Mouse (Mus musculus) midbrain, postnatal 0 days (tissue): Measurements from ENCODE around the gene Podn. TPM values are rescaled to one million over a fixed set of nuclear protein-coding genes. Genes with fewer than 3 reads are reported as not detected.

ENCODE experiments used
- ATAC-seq: fragments of 200-750 bp; cut with Nextera tagmentation; 2 replicates; pipeline ENCODE4 v1.8.0; 2017; ENCODE audit warnings: moderate number of reproducible peaks, mild to moderate bottlenecking, moderate TSS enrichment, moderate library complexity; ENCODE audit not compliant: low FRiP score
- DNase-seq: peaks from one replicate; pipeline ENCODE4 v3.0.0-alpha.2; 2015; ENCODE audit warnings: low spot score
- H3K27ac ChIP-seq: fragments of 300-500 bp; sonication (generic); 2 replicates; pipeline ENCODE4 v1.5.1; 2014; ENCODE audit warnings: low read depth, mild to moderate bottlenecking, low read length, mixed read lengths
- H3K27me3 ChIP-seq: fragments of 300-500 bp; sonication (generic); 2 replicates; pipeline ENCODE4 v1.6.1; 2014; ENCODE audit warnings: low read length, control low read depth, mixed read lengths; ENCODE audit not compliant: insufficient read depth
- H3K36me3 ChIP-seq: fragments of 300-500 bp; sonication (generic); 2 replicates; pipeline ENCODE4 v1.6.1; 2014; ENCODE audit warnings: low read length, control low read depth, mixed read lengths; ENCODE audit not compliant: insufficient read depth
- H3K4me1 ChIP-seq: fragments of 300-500 bp; sonication (generic); 2 replicates; pipeline ENCODE4 v1.6.1; 2014; ENCODE audit warnings: mild to moderate bottlenecking, control low read depth, antibody characterized with exemption, low read length, mixed read lengths; ENCODE audit not compliant: insufficient read depth
- H3K4me2 ChIP-seq: fragments of 300-500 bp; sonication (generic); 2 replicates; pipeline ENCODE4 v1.6.1; 2014; ENCODE audit warnings: low read depth, mild to moderate bottlenecking, low read length, mixed read lengths; ENCODE audit not compliant: poor library complexity, severe bottlenecking
- H3K4me3 ChIP-seq: fragments of 300-500 bp; sonication (generic); 2 replicates; pipeline ENCODE4 v1.5.1; 2014; ENCODE audit warnings: low read depth, mild to moderate bottlenecking, low read length, moderate library complexity
- H3K9ac ChIP-seq: fragments of 300-500 bp; sonication (generic); replicated peaks from 2 replicates; pipeline ENCODE4 v1.6.1; 2014; ENCODE audit warnings: mild to moderate bottlenecking, low read length, moderate library complexity, mixed read lengths; ENCODE audit not compliant: poor library complexity, severe bottlenecking
- H3K9me3 ChIP-seq: fragments of 300-500 bp; sonication (generic); 2 replicates; pipeline ENCODE4 v1.6.1; 2016; ENCODE audit warnings: low read length, control low read depth
- CTCF ChIP-seq: IDR thresholded peaks from 2 replicates; pipeline ENCODE4 v1.5.1; 2016; ENCODE audit warnings: antibody characterized with exemption, mild to moderate bottlenecking
- WGBS: fragments of 180-500 bp; shearing (Covaris S2); extraction: QIAGEN DNeasy Blood & Tissue Kit; methylation state at CpG from one replicate; pipeline ENCODE4 v1.1.7; 2014; 5-methylcytosine and 5-hydroxymethylcytosine counted together
- polyA plus RNA-seq: library from polyadenylated mRNA; unstranded; fragments of >200 nt; fragmentation: Nextera tagmentation; extraction: Ambion mirVana; gene quantifications from 2 replicates; pipeline ENCODE4 v1.2.1, GENCODE M21; 2015
- total RNA-seq: library from RNA; depleted of rRNA; stranded (reverse); fragments of >200 nt; gene quantifications from 2 replicates; pipeline ENCODE4 v1.2.3, GENCODE M21; 2014

The Podn gene
- total and polyA plus RNA-seq, 2 experiments from 2014 or later: 1.5 to 5.7 TPM

DNA sequence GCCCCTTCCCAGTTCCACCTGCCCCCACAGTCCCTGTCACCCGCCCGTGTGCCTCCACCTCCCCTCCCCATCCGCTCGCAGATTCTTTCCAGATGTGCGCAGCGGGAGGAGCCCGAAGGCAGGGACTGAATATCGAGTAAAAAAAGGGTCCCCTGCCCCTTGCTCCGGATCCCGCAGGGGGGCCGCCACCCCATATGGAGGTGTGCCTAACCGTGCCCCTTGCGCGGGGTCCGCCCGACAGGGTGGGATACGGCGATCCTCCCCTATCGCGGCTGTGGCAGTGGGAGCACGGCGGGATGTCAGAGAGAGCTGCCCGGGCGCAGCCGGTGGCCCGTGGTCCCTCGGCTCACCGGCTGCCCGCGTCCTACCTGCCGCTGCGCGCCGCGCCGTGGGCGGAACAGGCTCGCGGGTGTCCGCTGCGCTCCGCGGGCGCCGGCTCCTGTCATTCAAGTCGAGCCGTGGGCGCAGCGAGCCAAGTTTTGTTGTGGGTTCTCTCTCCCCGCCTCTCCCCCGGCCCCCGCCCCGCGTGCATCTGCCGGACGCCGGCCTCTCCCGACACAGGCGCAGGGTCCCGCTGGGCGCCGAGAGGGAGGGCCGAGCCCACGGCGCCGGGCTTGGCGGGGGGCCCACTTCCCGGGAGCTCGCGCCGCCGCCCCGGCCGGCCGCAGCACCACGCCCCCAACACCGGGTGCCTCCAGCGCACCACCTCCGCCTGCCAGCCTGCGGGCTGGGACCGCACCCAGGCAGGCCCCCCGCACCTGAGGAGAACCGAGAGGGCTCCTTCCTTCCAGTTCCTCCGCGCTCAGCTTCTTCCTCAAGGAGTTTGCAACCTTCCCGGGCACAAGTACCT lies 64.5 kb downstream of the Podn start:
- H3K27me3 ChIP-seq: peaks cover 26% of the 10 kb centered on the region
- no peak overlapping the region for H3K27ac ChIP-seq
- ATAC-seq (0 out of 2 replicates have a peak, but pooled peaks have one; percentile 39), DNase-seq (peak; percentile 42)
- TF ChIP-seq CTCF: no peak
- peak overlapping the region; percentile 62 for H3K4me3 ChIP-seq
- no peaks in the 10 kb centered on the region for H3K36me3 ChIP-seq
- peak overlapping the region; percentile 66 for H3K9ac ChIP-seq
- no peaks in the 10 kb centered on the region for H3K9me3 ChIP-seq
- whole genome bisulfite sequencing: 1% methylated on average over 52 of the region's 86 CpGs
- peak overlapping the region; percentile 100 for H3K4me2 ChIP-seq
- peaks cover 6% of the 10 kb centered on the region; the same call in 1 of the 2 replicates for H3K4me1 ChIP-seq

DNA sequence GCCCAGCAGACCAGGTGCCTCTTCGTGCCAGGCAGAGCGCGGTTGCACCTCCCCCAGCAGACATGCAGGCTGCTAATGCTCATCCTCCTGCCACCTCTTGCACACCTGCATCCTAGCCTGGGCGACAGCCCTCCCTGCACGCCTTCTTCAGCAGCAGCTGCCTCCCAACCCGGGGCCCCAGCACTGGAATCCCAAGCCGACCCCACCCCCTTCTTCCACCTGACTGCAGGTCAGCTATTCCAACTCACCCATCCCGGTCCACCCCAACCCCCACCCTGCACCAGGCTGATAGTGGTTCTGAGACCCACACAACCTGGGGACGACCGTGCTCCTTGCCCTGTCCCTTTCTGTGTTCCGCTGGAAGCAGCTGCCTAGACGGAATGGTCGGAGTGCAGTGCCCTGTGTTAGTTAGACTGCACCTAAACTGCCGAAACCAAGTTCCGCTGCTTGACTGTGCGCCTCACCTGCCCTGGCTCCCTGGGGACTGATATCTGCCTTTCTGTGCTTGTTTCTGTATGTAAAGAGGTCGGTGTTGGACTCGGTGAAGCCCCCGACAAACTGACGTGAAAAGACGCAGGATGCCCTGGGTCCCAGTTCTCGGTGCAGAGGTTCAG lies 65.2 kb downstream of the Podn start:
- no peak for ATAC-seq
- no peaks in the 10 kb centered on the region for H3K36me3 ChIP-seq
- H3K4me2 ChIP-seq: peak overlapping the region; percentile 100
- no peak overlapping the region for H3K27ac ChIP-seq
- peak overlapping the region; percentile 66 for H3K9ac ChIP-seq
- DNase-seq: no peak
- peak overlapping the region; percentile 62 for H3K4me3 ChIP-seq
- H3K4me1 ChIP-seq: peaks cover 6% of the 10 kb centered on the region; the same call in 1 of the 2 replicates
- peaks cover 26% of the 10 kb centered on the region for H3K27me3 ChIP-seq
- TF ChIP-seq CTCF: no peak
- no peaks in the 10 kb centered on the region for H3K9me3 ChIP-seq
- WGBS: 6% methylated on average over 22 of the region's 22 CpGs

DNA sequence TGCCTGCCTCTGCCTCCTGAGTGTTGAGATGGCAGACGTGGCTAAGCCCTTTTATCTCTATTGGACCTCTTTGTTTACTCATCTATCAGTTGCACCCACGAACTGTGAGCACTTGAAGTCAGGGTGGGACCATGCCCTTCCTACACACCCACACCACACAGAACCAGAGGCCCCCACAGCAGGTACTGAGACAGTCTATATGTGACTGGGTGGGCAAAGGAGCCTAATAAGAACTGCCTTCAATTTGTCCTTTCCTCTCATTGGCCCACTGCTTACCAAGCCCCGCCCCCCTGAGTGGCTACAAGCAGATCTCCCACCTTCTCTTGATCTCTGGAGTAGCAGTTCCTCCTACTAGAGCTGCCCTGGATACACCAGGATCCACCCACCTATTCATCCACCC lies 70.1 kb downstream of the Podn start:
- WGBS: 55% methylated on average over 3 of the region's 3 CpGs
- Histone ChIP-seq H3K4me3 (no peak overlapping the region), H3K27me3 (peaks cover 14% of the 10 kb centered on the region), H3K9ac (no peak overlapping the region), H3K27ac (no peak overlapping the region), H3K36me3 (no peaks in the 10 kb centered on the region), H3K4me2 (no peak overlapping the region), H3K4me1 (peaks cover 5% of the 10 kb centered on the region; the same call in 1 of the 2 replicates), H3K9me3 (no peaks in the 10 kb centered on the region)
- no peak for TF ChIP-seq CTCF
- ATAC-seq (no peak), DNase-seq (no peak)

DNA sequence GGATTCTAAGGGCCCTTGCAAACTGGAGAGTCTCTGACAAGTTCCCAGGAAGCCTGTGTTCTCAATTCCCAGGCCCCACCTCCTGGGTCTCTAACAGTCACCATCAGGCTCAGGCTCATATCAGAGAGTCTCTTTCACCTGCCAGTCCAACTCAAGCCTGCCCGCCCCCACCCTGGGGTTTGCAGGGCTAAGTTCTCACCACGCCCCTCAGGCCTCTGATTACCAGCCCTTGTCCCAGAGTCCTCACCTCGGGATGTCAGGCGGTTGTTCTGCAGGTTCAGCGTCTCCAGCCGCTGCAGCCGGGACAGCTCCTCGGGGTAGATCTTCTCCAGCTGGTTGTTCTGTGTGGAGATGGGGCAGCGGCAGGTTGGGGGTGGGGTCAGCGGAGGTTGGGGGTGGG lies 71.0 kb downstream of the Podn start:
- no peaks in the 10 kb centered on the region for H3K4me1 ChIP-seq
- H3K4me3 ChIP-seq: no peak overlapping the region
- peaks cover 6% of the 10 kb centered on the region; the same call in 1 of the 2 replicates for H3K27me3 ChIP-seq
- H3K9me3 ChIP-seq: no peaks in the 10 kb centered on the region
- TF ChIP-seq CTCF: no peak
- ATAC-seq (no peak), DNase-seq (no peak)
- H3K27ac ChIP-seq: no peak overlapping the region
- H3K9ac ChIP-seq: no peak overlapping the region
- H3K4me2 ChIP-seq: no peak overlapping the region
- H3K36me3 ChIP-seq: no peaks in the 10 kb centered on the region
- WGBS: 13% methylated on average over 10 of the region's 10 CpGs

DNA sequence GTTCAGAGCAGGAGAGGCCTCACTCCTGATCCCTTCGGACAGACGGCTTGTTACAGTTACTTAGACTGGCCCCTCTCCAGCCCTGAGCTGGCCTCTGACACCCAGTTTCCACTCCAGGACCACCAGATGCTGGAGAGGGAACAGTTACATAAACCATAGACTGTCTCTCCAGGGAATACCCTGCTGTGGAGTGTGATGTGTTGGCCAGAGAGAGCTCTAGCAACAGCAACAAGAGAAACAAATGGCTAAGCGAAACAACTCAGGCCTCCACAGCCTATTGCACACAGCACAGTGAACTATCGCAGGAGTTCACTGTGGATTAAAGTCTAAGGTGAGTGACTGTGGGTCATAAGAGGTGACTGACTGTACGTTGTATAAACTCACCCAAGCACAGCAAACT lies 71.6 kb downstream of the Podn start:
- DNase-seq: no peak
- H3K9ac ChIP-seq: no peak overlapping the region
- no peak for TF ChIP-seq CTCF

DNA sequence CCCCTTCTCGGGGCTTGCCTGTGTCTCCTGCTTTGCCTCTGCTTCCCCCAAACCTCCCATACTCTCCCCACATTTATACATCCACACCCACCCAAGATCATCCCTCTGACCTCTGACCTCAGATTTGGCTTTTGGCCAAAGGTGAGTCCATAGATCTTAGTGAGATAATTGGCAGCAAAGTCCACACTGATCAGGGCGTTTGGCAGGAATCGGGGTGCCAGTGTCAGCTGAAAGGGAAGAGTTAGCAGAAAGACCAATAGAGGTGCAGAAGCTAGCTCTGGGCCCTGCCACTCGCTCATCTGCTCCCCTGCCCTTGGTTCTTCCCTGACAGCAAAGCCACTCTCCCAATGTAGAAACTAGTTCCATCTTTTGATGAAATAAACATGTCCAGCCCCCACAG lies 73.1 kb downstream of the Podn start:
- H3K4me1 ChIP-seq: no peaks in the 10 kb centered on the region
- WGBS: 80% methylated on average over 4 of the region's 4 CpGs
- DNase-seq (no peak), ATAC-seq (no peak)
- no peak overlapping the region for H3K27ac ChIP-seq
- no peaks in the 10 kb centered on the region for H3K27me3 ChIP-seq
- no peaks in the 10 kb centered on the region for H3K9me3 ChIP-seq
- no peak for TF ChIP-seq CTCF
- H3K9ac ChIP-seq: no peak overlapping the region
- H3K4me3 ChIP-seq: no peak overlapping the region
- H3K36me3 ChIP-seq: no peaks in the 10 kb centered on the region
- H3K4me2 ChIP-seq: no peak overlapping the region

More for the DNA sequence above, 71.6 kb downstream of the Podn start:
- Histone ChIP-seq H3K27me3 (no peaks in the 10 kb centered on the region), H3K4me1 (no peaks in the 10 kb centered on the region), H3K9me3 (no peaks in the 10 kb centered on the region), H3K27ac (no peak overlapping the region), H3K4me3 (no peak overlapping the region), H3K36me3 (no peaks in the 10 kb centered on the region), H3K4me2 (no peak overlapping the region)
- ATAC-seq: no peak
- WGBS: 67% methylated on average over 5 of the region's 5 CpGs
